Mouse (Mus musculus): Measurements from ENCODE around the gene Prkaa1.
A peak's percentile ranks its signal among the peaks of the same experiment; 100 is the strongest.
"Not testable (repeated sequence)": the region's sequence is repeated elsewhere in the genome, so short reads cannot be mapped to it uniquely, and the experiment has no call there.

Prkaa1 gene

DNA sequence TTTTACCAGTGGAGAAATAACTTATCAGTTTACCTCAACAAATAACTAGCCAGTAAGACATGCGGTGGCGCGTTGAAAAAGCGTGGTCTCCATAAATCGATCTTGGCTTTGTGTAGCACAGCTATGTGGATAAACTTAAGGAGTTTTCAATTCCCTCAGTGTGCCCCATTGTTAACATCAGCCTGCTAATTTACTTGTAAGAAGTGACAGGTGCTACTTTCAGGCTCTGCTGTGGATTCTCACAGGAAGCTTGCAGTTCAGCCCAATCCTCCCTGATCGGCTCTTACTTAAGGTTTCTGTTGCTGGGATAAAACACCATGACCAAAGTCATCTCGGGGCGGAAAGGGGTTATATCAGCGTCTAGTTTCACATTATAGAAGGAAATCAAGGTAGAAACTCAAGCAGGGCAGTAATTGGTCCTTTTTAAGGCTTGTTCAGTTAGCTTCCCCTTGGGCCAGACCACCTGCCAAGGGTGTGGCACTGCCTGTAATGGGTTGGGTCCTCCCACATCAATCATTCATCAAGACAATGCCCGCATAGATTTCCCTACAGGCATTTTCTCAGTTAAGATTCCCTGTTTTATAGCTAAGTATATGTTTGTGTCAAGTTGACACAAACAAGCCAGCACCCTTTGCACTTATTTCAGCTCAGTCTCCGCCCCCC, 41.1 kb downstream of the Prkaa1 start:
- no peak for DNase-seq

DNA sequence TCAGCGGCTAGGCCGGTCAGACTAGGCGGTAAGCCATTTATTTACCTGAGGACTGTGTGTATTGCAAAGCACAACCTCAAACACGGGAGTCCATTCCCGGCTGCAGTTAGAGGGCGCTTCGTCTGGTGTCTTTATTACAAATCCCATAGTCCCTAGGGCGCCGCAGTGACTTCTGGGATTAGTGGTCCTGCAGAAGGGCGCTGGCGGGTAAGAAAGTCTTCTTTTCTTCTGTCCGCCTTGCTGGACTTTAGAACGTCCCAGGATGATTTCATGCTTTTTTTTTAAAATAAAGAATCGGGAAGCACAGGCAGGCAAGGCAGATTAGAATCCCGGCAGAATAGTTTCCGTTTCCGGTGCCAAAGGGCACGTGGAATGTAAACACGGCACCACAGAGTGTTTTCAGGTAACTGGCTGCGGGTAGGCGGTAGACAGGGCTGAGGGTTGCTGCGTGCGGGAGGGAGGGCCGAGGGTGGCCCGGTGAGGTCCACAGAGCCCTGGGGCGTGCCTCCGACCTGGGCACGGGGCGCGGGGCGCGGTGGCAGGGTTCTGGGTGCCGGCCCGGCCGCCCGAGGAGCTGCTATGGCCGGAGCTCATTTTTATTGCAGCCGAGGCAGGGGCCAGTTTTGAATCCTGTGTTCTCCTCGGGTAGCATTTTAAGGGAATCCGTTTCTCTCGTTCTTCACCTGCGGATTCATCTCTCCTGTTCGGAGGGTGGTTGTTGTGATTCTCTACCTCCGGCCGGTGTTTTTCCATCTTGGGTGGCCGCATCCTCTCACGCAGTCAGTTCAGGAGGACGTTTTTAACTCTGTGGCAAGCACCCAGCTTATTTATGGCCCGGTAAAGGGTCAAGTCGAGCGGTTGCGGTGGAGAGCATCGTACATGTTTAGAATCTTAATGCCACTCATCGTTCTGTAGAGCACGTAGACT, 42.0 kb downstream of the Prkaa1 start, which contains the start of gene Ttc33:
Gene Ttc33, plus strand, starts transcription at position 160 of the 927 bp plus-strand sequence.
- peak; percentile 88 for DNase-seq

GRCm38 (mm10) chr15:5186293-5186675, 42.6 kb downstream of the Prkaa1 start:
- DNase-seq: no peak

- DNase-seq: no peak
These were observed 43.5 kb downstream of the Prkaa1 start for GRCm38 (mm10) chr15:5187116-5187515.

DNA sequence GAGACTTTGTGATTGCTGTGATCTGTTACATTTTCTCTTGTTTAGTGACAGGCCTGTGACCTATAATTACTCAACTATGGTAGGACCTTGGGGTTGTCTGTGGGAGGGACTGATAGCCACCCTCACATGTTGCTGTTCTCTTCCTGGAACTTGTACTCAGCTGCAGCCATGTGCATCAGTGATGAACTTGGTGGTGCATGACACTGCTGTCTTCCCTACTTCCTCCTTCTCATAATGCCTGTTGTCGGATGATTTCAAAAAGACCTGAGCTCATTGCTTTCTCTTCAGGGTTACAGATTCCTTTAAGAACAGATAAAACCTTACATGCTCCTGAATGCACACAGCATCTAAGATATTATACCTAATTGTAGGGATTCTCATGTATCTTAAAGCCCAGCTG, 44.4 kb downstream of the Prkaa1 start:
- DNase-seq: no peak

GRCm38 (mm10) chr15:5189504-5190093, 45.9 kb downstream of the Prkaa1 start:
- peak; percentile 69 for DNase-seq

DNA sequence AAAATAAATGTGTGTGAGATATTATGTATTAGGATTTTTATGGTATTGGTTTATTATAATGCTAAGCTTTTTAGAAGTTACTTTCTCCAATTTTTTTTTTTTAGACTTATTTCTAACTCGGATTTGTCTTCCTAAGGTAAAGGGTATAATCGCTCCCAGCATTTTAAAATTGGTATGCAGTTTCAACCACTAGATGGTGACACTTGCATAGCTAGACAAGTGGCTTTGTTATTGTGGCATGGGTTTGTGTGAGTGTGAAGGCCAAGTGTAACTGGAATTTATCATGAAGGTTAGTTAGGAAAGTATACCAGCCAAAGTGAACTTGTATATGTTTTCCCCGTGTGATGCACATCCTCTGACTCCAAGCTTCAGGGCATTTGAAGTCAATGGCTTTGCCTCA, 50.2 kb downstream of the Prkaa1 start:
- DNase-seq: peak; percentile 17

DNA sequence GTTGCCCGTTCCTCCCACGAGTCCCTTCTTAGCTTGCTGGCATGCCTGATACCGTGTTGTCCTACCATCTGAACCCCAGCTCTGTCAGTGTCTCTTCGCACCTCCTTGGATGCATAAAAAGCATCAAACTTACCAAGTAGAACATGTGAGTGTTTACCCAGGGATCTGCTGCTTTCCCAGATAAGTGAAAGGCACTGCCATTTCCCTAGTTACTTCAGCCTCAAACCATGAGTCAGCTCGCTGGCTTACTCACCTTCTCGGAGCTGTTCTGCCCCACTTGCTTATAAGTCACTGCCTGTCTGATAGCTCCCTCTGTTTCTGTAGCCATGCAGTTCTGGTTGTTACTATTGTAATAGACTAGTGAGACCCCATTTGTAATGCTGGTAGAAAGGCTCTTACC, 50.8 kb downstream of the Prkaa1 start:
- DNase-seq: no peak

- peak; percentile 33 for DNase-seq
These were observed 51.3 kb downstream of the Prkaa1 start for GRCm38 (mm10) chr15:5194931-5195330.

GRCm38 (mm10) chr15:5195987-5196514, 52.4 kb downstream of the Prkaa1 start:
- peak; percentile 34 for DNase-seq

DNA sequence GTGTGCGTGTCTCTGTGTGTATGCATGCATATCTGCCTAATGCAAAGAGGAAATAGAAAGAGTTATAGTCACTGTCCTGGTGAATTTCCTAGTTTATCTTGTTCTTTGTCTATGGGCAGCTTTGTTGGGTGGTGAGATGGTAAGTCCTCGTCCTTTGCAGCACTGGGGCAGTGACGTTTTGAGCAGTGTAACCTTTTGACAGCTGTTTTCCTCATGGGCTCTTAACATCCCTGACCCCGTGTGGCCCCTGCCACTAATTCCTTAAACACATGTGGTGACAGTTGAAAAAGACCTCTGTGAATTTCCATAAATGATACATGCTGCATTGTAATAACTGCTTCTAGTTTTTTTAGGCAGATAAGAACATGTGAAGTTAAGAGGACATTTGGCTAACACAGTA, 53.0 kb downstream of the Prkaa1 start:
- no peak for DNase-seq

GRCm38 (mm10) chr15:5205222-5205621, 61.6 kb downstream of the Prkaa1 start:
- no peak for DNase-seq

DNA sequence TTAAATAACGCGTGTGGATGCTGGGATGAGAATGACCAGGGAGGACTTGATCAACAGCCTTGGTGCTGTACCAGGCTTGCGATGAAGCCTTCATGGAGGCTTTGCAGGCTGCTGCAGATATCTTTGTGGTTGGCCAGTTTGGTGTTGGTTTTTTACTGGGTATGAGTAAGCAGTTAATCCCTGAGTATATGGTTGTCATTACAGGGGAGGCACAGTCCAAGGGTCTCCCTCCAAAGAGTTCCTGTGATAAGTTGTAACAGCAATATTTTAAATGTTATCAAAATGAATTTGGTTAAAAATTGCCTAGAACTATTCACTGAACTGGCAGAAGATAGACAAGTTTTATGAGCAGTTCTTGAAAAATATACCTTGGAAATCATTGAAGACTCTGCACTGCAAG, 65.5 kb downstream of the Prkaa1 start:
- DNase-seq: no peak

GRCm38 (mm10) chr15:5220491-5220890, 76.8 kb downstream of the Prkaa1 start:
- no peak for DNase-seq

- not testable (repeated sequence) for DNase-seq
These were observed 87.1 kb downstream of the Prkaa1 start for GRCm38 (mm10) chr15:5230746-5231145.
